Mouse (Mus musculus) common myeloid progenitor, adult 5-6 weeks (primary cell): Measurements from ENCODE around the gene Hfe. TPM values are rescaled to one million over a fixed set of nuclear protein-coding genes. Genes with fewer than 3 reads are reported as not detected.
A peak's percentile ranks its signal among the peaks of the same experiment; 100 is the strongest.

Experiments
- ATAC-seq: replicated peaks from 2 replicates; pipeline ENCODE4 v1.8.0; 2016; ENCODE audit warnings: low read depth, mild to moderate bottlenecking, moderate TSS enrichment, inconsistent platforms; ENCODE audit not compliant: poor library complexity, severe bottlenecking
- total RNA-seq: library from RNA; stranded (forward); fragments of 200-1000, 187-1606 nt; gene quantifications from 2 replicates; pipeline ENCODE4 v1.2.3, GENCODE M21; 2017

Hfe gene
- total RNA-seq: 3.6 and 4.3 TPM in 2 replicates

- ATAC-seq: peak; percentile 68
Observed at GRCm38 (mm10) chr13:23710374-23711089, at the start of gene Hfe. Gene Hfe (minus strand): TSS chr13:23710854.

GRCm38 (mm10) chr13:23759916-23760239 lies 49.2 kb upstream of the Hfe start:
- ATAC-seq: no peak

- no peak for ATAC-seq
Observed at GRCm38 (mm10) chr13:23759251-23759771, 48.7 kb upstream of the Hfe start.

GRCm38 (mm10) chr13:23757921-23758320 lies 47.3 kb upstream of the Hfe start:
- no peak for ATAC-seq

- peak; percentile 7; the same call in 1 of the 2 replicates for ATAC-seq
Observed at GRCm38 (mm10) chr13:23757211-23757773, 46.6 kb upstream of the Hfe start.

- peak; percentile 42 for ATAC-seq
Observed at GRCm38 (mm10) chr13:23756790-23757189, 46.1 kb upstream of the Hfe start, which contains the start of gene Hist1h4b. Gene Hist1h4b (plus strand): TSS chr13:23757013.

- no peak for ATAC-seq
Observed at GRCm38 (mm10) chr13:23755000-23755399, 44.3 kb upstream of the Hfe start.

- ATAC-seq: no peak
Observed at GRCm38 (mm10) chr13:23753314-23754078, 42.8 kb upstream of the Hfe start.

GRCm38 (mm10) chr13:23752742-23753172 lies 42.1 kb upstream of the Hfe start:
- no peak for ATAC-seq

- ATAC-seq: peak; percentile 72
Observed at GRCm38 (mm10) chr13:23752067-23752741, 41.5 kb upstream of the Hfe start, which contains the start of gene Hist1h3b. Gene Hist1h3b (plus strand): TSS chr13:23752267.

GRCm38 (mm10) chr13:23751478-23751956 lies 40.9 kb upstream of the Hfe start:
- ATAC-seq: peak; percentile 7; the same call in 1 of the 2 replicates

- ATAC-seq: peak; percentile 53
Observed at GRCm38 (mm10) chr13:23750839-23751477, 40.3 kb upstream of the Hfe start, which contains the start of gene Hist1h2ab. Gene Hist1h2ab (plus strand): TSS chr13:23751126.

GRCm38 (mm10) chr13:23749563-23750121 lies 39.0 kb upstream of the Hfe start:
- ATAC-seq: no peak

- no peak for ATAC-seq
Observed at GRCm38 (mm10) chr13:23747892-23748288, 37.2 kb upstream of the Hfe start.

GRCm38 (mm10) chr13:23747081-23747891 lies 36.6 kb upstream of the Hfe start:
- peak; percentile 1; the same call in 1 of the 2 replicates for ATAC-seq

GRCm38 (mm10) chr13:23746201-23747080 lies 35.8 kb upstream of the Hfe start, which contains the start of gene Hist1h2bb:
Gene Hist1h2bb (plus strand): TSS chr13:23746734.
- ATAC-seq: peak; percentile 77
